Mouse (Mus musculus): ENCODE data around the gene Gm14862.

GRCm38 (mm10) chrX:9303455-9303854, 46.8 kb upstream of the Gm14862 start:
- TF ChIP-seq CTCF (IDR thresholded peaks at IDR 0.05; ENCODE audit: extremely low read depth, insufficient read depth, low read length) (no peak), POLR2A (IDR thresholded peaks at IDR 0.05; ENCODE audit: extremely low read depth, insufficient read depth, low read length) (no peak)

Measured in cortical plate, adult 2 months (tissue).